33 mouse cellular contexts compared by ENCODE assay signal in the genomic region with DNA sequence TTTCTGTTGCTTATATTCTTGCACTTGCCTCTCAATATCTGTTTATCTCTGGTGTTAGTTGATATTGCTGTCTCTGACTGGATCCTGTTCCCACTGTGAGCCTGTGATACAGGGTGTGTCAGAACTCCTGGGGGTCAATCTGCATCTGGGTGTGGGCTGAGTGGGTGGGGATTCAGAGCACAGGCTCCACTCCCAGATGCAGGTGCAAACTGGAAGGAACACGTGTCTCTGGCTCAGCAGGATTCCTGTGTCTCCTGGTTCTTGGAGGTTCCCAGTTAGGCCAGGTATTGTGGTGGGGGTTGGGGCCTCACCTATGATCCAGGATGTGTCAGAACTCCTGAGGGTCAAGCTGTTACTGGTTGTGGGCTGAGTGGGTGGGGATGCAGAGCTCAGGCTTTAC. TPM values are rescaled to one million over a fixed set of nuclear protein-coding genes. Genes with fewer than 3 reads are reported as not detected.
DNase-seq lines count a peak whose midpoint lies in the region; ATAC-seq lines count a peak whose summit lies in the region.
"Had no signal": no experiment of that assay in that cellular context is flagged by ENCODE, and none has a peak within 500 bp of the region (broad histone marks: within the 10 kb centered on the region; RNA-seq: fewer than 3 reads in every experiment).

No protein-coding gene starts in this region.

- no peak for ATAC-seq in midbrain, embryonic 11.5 days (ENCODE audit: low FRiP score)
- ATAC-seq in limb, embryonic 15.5 days (ENCODE audit: insufficient number of reproducible peaks, low FRiP score, low TSS enrichment, low read depth) = peak; percentile 58; the same call in 1 of the 2 replicates
- ATAC-seq: forebrain, embryonic 15.5 days; hindbrain, postnatal 0 days; midbrain, embryonic 15.5 days; Patski had no signal

- H3K9me3 ChIP-seq in midbrain, embryonic 10.5 days (replicated peaks) = peaks cover 18% of the 10 kb centered on the region; the same call in 1 of the 2 replicates
- H3K9me3 ChIP-seq in midbrain, embryonic 11.5 days (ENCODE audit: control insufficient read depth, low read length) = no peaks in the 10 kb centered on the region; the same call in 1 of the 2 replicates
- H3K9me3 ChIP-seq in limb, embryonic 15.5 days = no peaks in the 10 kb centered on the region
- H3K9me3 ChIP-seq: heart, embryonic 15.5 days; hindbrain, embryonic 12.5 days; kidney, embryonic 15.5 days; limb, embryonic 12.5 days; lung, embryonic 15.5 days; megakaryocyte, embryonic 14.5 days; midbrain, embryonic 15.5 days; neural tube, embryonic 15.5 days had no signal

- no peaks in the 10 kb centered on the region for H3K27me3 ChIP-seq in midbrain, embryonic 10.5 days (ENCODE audit: low read depth, poor library complexity, severe bottlenecking)
- no peaks in the 10 kb centered on the region for H3K27me3 ChIP-seq in midbrain, embryonic 11.5 days (ENCODE audit: control insufficient read depth, insufficient read depth, low read length)
- no peaks in the 10 kb centered on the region for H3K27me3 ChIP-seq in limb, embryonic 15.5 days
- H3K27me3 ChIP-seq: forebrain, embryonic 15.5 days; heart, embryonic 15.5 days; hindbrain, embryonic 12.5 days; kidney, embryonic 15.5 days; limb, embryonic 12.5 days; lung, embryonic 15.5 days; megakaryocyte, embryonic 14.5 days; midbrain, embryonic 15.5 days; neural tube, embryonic 15.5 days; Patski had no signal

- DNase-seq in midbrain, embryonic 10.5 days (ENCODE audit: low spot score) = peak; percentile 3
- no peak for DNase-seq in midbrain, embryonic 11.5 days (ENCODE audit: low spot score, missing footprints)
- DNase-seq in WW6 (ENCODE audit: low read depth, low spot score) = peak; percentile 9
- DNase-seq in urinary bladder, adult 2 months (ENCODE audit: low spot score) = no peak
- no peak for DNase-seq in layer of hippocampus, adult 8-10 months (ENCODE audit: low spot score in 2 of 2)
- no peak for DNase-seq in lung, postnatal 14 days
- DNase-seq: adrenal gland, adult 8-10 months; B cell, adult 2 months; cerebellum, adult 2 months; cerebellum, postnatal 25 days; gastrocnemius, adult 2 months; gastrocnemius, postnatal 36 days; kidney, adult 11 months; kidney, postnatal 25 days; lung, postnatal 36 days; retina, postnatal 1 day; right cerebral cortex, postnatal 14 days; thymus, adult 2 months; thymus, postnatal 36 days had no signal

- H3K4me2 ChIP-seq in midbrain, embryonic 11.5 days = no peak overlapping the region
- H3K4me2 ChIP-seq in limb, embryonic 15.5 days = no peak overlapping the region
- H3K4me2 ChIP-seq: forebrain, embryonic 15.5 days; heart, embryonic 15.5 days; hindbrain, embryonic 12.5 days; kidney, embryonic 15.5 days; limb, embryonic 12.5 days; liver, embryonic 11.5 days; lung, embryonic 15.5 days; midbrain, embryonic 15.5 days; neural tube, embryonic 15.5 days had no signal

- no peak overlapping the region for H3K9ac ChIP-seq in midbrain, embryonic 11.5 days (ENCODE audit: low read length)
- H3K9ac ChIP-seq in limb, embryonic 15.5 days = no peak overlapping the region
- H3K9ac ChIP-seq: forebrain, embryonic 15.5 days; heart, embryonic 15.5 days; hindbrain, embryonic 12.5 days; kidney, embryonic 15.5 days; limb, embryonic 12.5 days; lung, embryonic 15.5 days; midbrain, embryonic 15.5 days; neural tube, embryonic 15.5 days had no signal

- H3K4me3 ChIP-seq in midbrain, embryonic 10.5 days = no peak overlapping the region
- no peak overlapping the region for H3K4me3 ChIP-seq in midbrain, embryonic 11.5 days (ENCODE audit: low read depth, low read length)
- no peak overlapping the region for H3K4me3 ChIP-seq in limb, embryonic 15.5 days
- H3K4me3 ChIP-seq: forebrain, embryonic 15.5 days; gastrocnemius, adult 2 months; heart, embryonic 15.5 days; hindbrain, embryonic 12.5 days; kidney, embryonic 15.5 days; layer of hippocampus, adult 2 months; limb, embryonic 12.5 days; lung, embryonic 15.5 days; megakaryocyte, embryonic 14.5 days; midbrain, embryonic 15.5 days; neural tube, embryonic 15.5 days had no signal

- H3K4me1 ChIP-seq in midbrain, embryonic 10.5 days = no peaks in the 10 kb centered on the region
- no peaks in the 10 kb centered on the region for H3K4me1 ChIP-seq in midbrain, embryonic 11.5 days (ENCODE audit: control insufficient read depth, insufficient read depth, low read length)
- H3K4me1 ChIP-seq in limb, embryonic 15.5 days = no peaks in the 10 kb centered on the region
- H3K4me1 ChIP-seq: forebrain, embryonic 15.5 days; heart, embryonic 15.5 days; hindbrain, embryonic 12.5 days; kidney, embryonic 15.5 days; limb, embryonic 12.5 days; lung, embryonic 15.5 days; megakaryocyte, embryonic 14.5 days; midbrain, embryonic 15.5 days; neural tube, embryonic 15.5 days had no signal

- no peak overlapping the region for H3K27ac ChIP-seq in midbrain, embryonic 10.5 days (replicated peaks)
- no peak overlapping the region for H3K27ac ChIP-seq in midbrain, embryonic 11.5 days (ENCODE audit: low read depth, low read length)
- H3K27ac ChIP-seq in limb, embryonic 15.5 days = no peak overlapping the region
- H3K27ac ChIP-seq: forebrain, embryonic 15.5 days; gastrocnemius, adult 2 months; heart, embryonic 15.5 days; hindbrain, embryonic 12.5 days; hindbrain, postnatal 0 days; kidney, embryonic 15.5 days; layer of hippocampus, adult 2 months; limb, embryonic 12.5 days; lung, embryonic 15.5 days; midbrain, embryonic 15.5 days; neural tube, embryonic 15.5 days had no signal

- no peaks in the 10 kb centered on the region for H3K36me3 ChIP-seq in midbrain, embryonic 10.5 days
- H3K36me3 ChIP-seq in midbrain, embryonic 11.5 days (ENCODE audit: control insufficient read depth, insufficient read depth, low read length) = no peaks in the 10 kb centered on the region
- no peaks in the 10 kb centered on the region for H3K36me3 ChIP-seq in limb, embryonic 15.5 days
- H3K36me3 ChIP-seq: forebrain, embryonic 15.5 days; heart, embryonic 15.5 days; hindbrain, embryonic 12.5 days; kidney, embryonic 15.5 days; limb, embryonic 12.5 days; lung, embryonic 15.5 days; midbrain, embryonic 15.5 days; neural tube, embryonic 15.5 days had no signal

- WGBS in midbrain, embryonic 10.5 days = 40% methylated on average over 1 of the region's 1 CpGs
- WGBS in midbrain, embryonic 11.5 days = 42% methylated on average over 1 of the region's 1 CpGs
- WGBS in limb, embryonic 15.5 days = 21% methylated on average over 1 of the region's 1 CpGs

RNA-seq across cellular contexts. Expression of a gene that starts 56.8 kb away (rescaled TPM):
- polyA plus RNA-seq in midbrain, embryonic 10.5 days (2016; fragmentation: Nextera tagmentation; extraction: Ambion mirVana) = 15.4 and 17.9 TPM in 2 replicates
- 15.9 and 18.5 TPM in 2 replicates for polyA plus RNA-seq in midbrain, embryonic 11.5 days (2014; fragmentation: Nextera tagmentation; extraction: Ambion mirVana)
- 14.7 and 16.6 TPM in 2 replicates for polyA plus RNA-seq in limb, embryonic 15.5 days (2015; fragmentation: Nextera tagmentation; extraction: Ambion mirVana)
- 14.3 and 16.8 TPM in 2 replicates for polyA plus RNA-seq in urinary bladder, adult 2 months (2012; rRNA removed)
- total RNA-seq in layer of hippocampus, adult 8-10 months (2022) = 10 to 100 TPM; 19.7 to 24.2 (median 21.4) TPM

Comparison
In these comparisons a context has a peak if more than half of its experiments do, and no peak if none do; other contexts are left out.
1. DNase-seq: peak in midbrain, embryonic 10.5 days (single experiment) and WW6 (single experiment); none in midbrain, embryonic 11.5 days (single experiment), urinary bladder, adult 2 months (single experiment), layer of hippocampus, adult 8-10 months (0 of 2) and lung, postnatal 14 days (single experiment).